In genomic region chr5:119836618-119837305, GRCm38 (mm10) we compare ENCODE assay signal across 13 mouse cellular contexts. TPM values are rescaled to one million over a fixed set of nuclear protein-coding genes. Genes with fewer than 3 reads are reported as not detected.
A peak's percentile ranks its signal among the peaks of the same experiment; 100 is the strongest.
DNase-seq lines count a peak whose midpoint lies in the region; ATAC-seq and TF ChIP-seq lines count a peak whose summit lies in the region.
"Had no signal": no experiment of that assay in that cellular context is flagged by ENCODE, and none has a peak within 500 bp of the region (broad histone marks: within the 10 kb centered on the region; RNA-seq: fewer than 3 reads in every experiment).

No protein-coding gene starts in this region.

- TF ChIP-seq POLR2A in kidney, adult 2 months (IDR thresholded peaks at IDR 0.05; ENCODE audit: low read depth, low read length): no peak

- no peaks in the 10 kb centered on the region for H3K36me3 ChIP-seq in lung, embryonic 16.5 days (ENCODE audit: control insufficient read depth, insufficient read depth, low read length)
- peaks cover 41% of the 10 kb centered on the region for H3K36me3 ChIP-seq in limb, embryonic 10.5 days
- H3K36me3 ChIP-seq in kidney, adult 2 months (ENCODE audit: control insufficient read depth, insufficient read depth, low read length): no peaks in the 10 kb centered on the region
- H3K36me3 ChIP-seq: neural tube, embryonic 12.5 days had no signal

- H3K27ac ChIP-seq in lung, embryonic 16.5 days (ENCODE audit: low read length): peak overlapping the region; percentile 89
- H3K27ac ChIP-seq in limb, embryonic 10.5 days: peak overlapping the region; percentile 99
- no peak overlapping the region for H3K27ac ChIP-seq in kidney, adult 2 months (ENCODE audit: insufficient read depth, low read depth, low read length)
- H3K27ac ChIP-seq: neural tube, embryonic 12.5 days had no signal

- H3K9me3 ChIP-seq in lung, embryonic 16.5 days (ENCODE audit: control insufficient read depth, low read length): no peaks in the 10 kb centered on the region
- H3K9me3 ChIP-seq in limb, embryonic 10.5 days (replicated peaks): no peaks in the 10 kb centered on the region
- H3K9me3 ChIP-seq: neural tube, embryonic 12.5 days had no signal

- TF ChIP-seq CTCF in kidney, adult 2 months (conservative IDR thresholded peaks at IDR 0.05; ENCODE audit: insufficient read depth, insufficient read length, low read depth, low read length): no peak

- DNase-seq in lung, postnatal 25 days (ENCODE audit: low spot score): no peak
- peak; percentile 60 for DNase-seq in embryo, embryonic 10.5 days (ENCODE audit: low spot score)
- DNase-seq in heart, adult 18-20 months: peak; percentile 67 to 71
- DNase-seq in limb, embryonic 10.5 days (ENCODE audit: low spot score): peak; percentile 77
- DNase-seq in kidney, adult 2 months: no peak
- DNase-seq in gastrocnemius, adult 8-10 months (ENCODE audit: low spot score in 2 of 2): no peak
- DNase-seq: gastrocnemius, postnatal 10 days; kidney, adult 8-10 months had no signal

- H3K9ac ChIP-seq in lung, embryonic 16.5 days (ENCODE audit: low read length): peak overlapping the region; percentile 89
- H3K9ac ChIP-seq: neural tube, embryonic 12.5 days had no signal

- H3K4me3 ChIP-seq in lung, embryonic 16.5 days (ENCODE audit: low read length): peak overlapping the region; percentile 66
- H3K4me3 ChIP-seq in limb, embryonic 10.5 days: peak overlapping the region; percentile 64
- no peak overlapping the region for H3K4me3 ChIP-seq in kidney, adult 2 months (ENCODE audit: insufficient read depth, low read depth, low read length)
- H3K4me3 ChIP-seq: neural tube, embryonic 12.5 days had no signal

- WGBS in lung, embryonic 16.5 days: 1% methylated on average over 28 of the region's 28 CpGs
- WGBS in limb, embryonic 10.5 days: under 1% methylated on average over 28 of the region's 28 CpGs
- 3% methylated on average over 28 of the region's 28 CpGs for WGBS in kidney, adult 2 months

- H3K27me3 ChIP-seq in lung, embryonic 16.5 days (ENCODE audit: control insufficient read depth, insufficient read depth, low read depth, low read length): peaks cover 53% of the 10 kb centered on the region
- peaks cover 98% of the 10 kb centered on the region for H3K27me3 ChIP-seq in limb, embryonic 10.5 days (ENCODE audit: low read depth, poor library complexity, severe bottlenecking)
- no peaks in the 10 kb centered on the region for H3K27me3 ChIP-seq in kidney, adult 2 months (replicated peaks; ENCODE audit: control insufficient read depth, insufficient read depth, low read length)

- peak; percentile 25; the same call in 1 of the 2 replicates for ATAC-seq in lung, embryonic 16.5 days (ENCODE audit: low read depth)
- ATAC-seq: activated CD4-positive, CD25-positive, alpha-beta regulatory T cell, adult 4 months had no signal

- H3K4me2 ChIP-seq in lung, embryonic 16.5 days (ENCODE audit: low read depth, low read length): peak overlapping the region; percentile 61
- H3K4me2 ChIP-seq: neural tube, embryonic 12.5 days had no signal

- H3K4me1 ChIP-seq in lung, embryonic 16.5 days (replicated peaks; ENCODE audit: control insufficient read depth, insufficient read depth, low read length): peaks cover 4% of the 10 kb centered on the region; the same call in 1 of the 2 replicates
- peaks cover 29% of the 10 kb centered on the region for H3K4me1 ChIP-seq in limb, embryonic 10.5 days
- H3K4me1 ChIP-seq in kidney, adult 2 months (ENCODE audit: control insufficient read depth, insufficient read depth, low read length): no peaks in the 10 kb centered on the region
- H3K4me1 ChIP-seq: neural tube, embryonic 12.5 days had no signal

RNA-seq across cellular contexts. Expression of gene Tbx5, which starts 4.3 kb away (rescaled TPM):
- polyA plus RNA-seq in lung, embryonic 16.5 days (2015; fragmentation: Nextera tagmentation; extraction: Ambion mirVana): 53.0 and 58.7 TPM in 2 replicates
- total RNA-seq in heart, adult 18-20 months (2021): 10 to 100 TPM; 18.5 to 25.8 TPM
- polyA plus RNA-seq in limb, embryonic 10.5 days (2016; fragmentation: Nextera tagmentation; extraction: Ambion mirVana): 35.6 and 39.1 TPM in 2 replicates
- polyA plus RNA-seq in kidney, adult 2 months (2012; rRNA removed): 0.05 and 0.06 TPM in 2 replicates
- total RNA-seq in gastrocnemius, adult 8-10 months (2022): under 1 TPM in 1 of 4 experiments, not detected in 3; 0.05 TPM
- total RNA-seq: layer of hippocampus, postnatal 14 days had no signal
- polyA plus RNA-seq: activated CD4-positive, CD25-positive, alpha-beta regulatory T cell, adult 4 months; liver, embryonic 16.5 days; neural tube, embryonic 12.5 days had no signal

Comparison
In these comparisons a context has a peak if more than half of its experiments do, and no peak if none do; other contexts are left out.
1. DNase-seq: peak in embryo, embryonic 10.5 days (single experiment), heart, adult 18-20 months (2 of 2) and limb, embryonic 10.5 days (single experiment); none in lung, postnatal 25 days (single experiment), kidney, adult 2 months (single experiment) and gastrocnemius, adult 8-10 months (0 of 2).
2. RNA of gene Tbx5, which starts 4.3 kb away (polyA plus RNA-seq): 53.0 to 58.7 TPM in lung, embryonic 16.5 days and 35.6 to 39.1 TPM in limb, embryonic 10.5 days; 0.05 to 0.06 TPM in kidney, adult 2 months; every median in the first group is over 10 times any median in the second.